Mouse (Mus musculus) liver, embryonic 11.5 days (tissue): ENCODE measurements around the gene Dph6. TPM values are rescaled to one million over a fixed set of nuclear protein-coding genes. Genes with fewer than 3 reads are reported as not detected.
A peak's percentile ranks its signal among the peaks of the same experiment; 100 is the strongest.
"Not testable (repeated sequence)": the region's sequence is repeated elsewhere in the genome, so short reads cannot be mapped to it uniquely, and the experiment has no call there.

Experiments
- ATAC-seq: fragments of 200-750 bp; cut with Nextera tagmentation; replicated peaks from 2 replicates; pipeline ENCODE4 v1.8.0; 2017; ENCODE audit warnings: moderate number of reproducible peaks, mild to moderate bottlenecking, moderate TSS enrichment, moderate library complexity; ENCODE audit not compliant: low FRiP score
- DNase-seq: peaks from one replicate; pipeline ENCODE4 v3.0.0-alpha.2; 2017; ENCODE audit warnings: low spot score
- H3K27ac ChIP-seq: fragments of 300-500 bp; sonication (generic); 2 replicates; pipeline ENCODE4 v1.5.1; 2014; ENCODE audit warnings: mild to moderate bottlenecking, low read depth, low read length, control low read depth
- H3K27me3 ChIP-seq: fragments of 300-500 bp; sonication (generic); replicated peaks from 2 replicates; pipeline ENCODE4 v1.6.1; 2014; ENCODE audit warnings: low read length, mixed read lengths; ENCODE audit not compliant: control insufficient read depth, insufficient read depth
- H3K36me3 ChIP-seq: fragments of 300-500 bp; sonication (generic); 2 replicates; pipeline ENCODE4 v1.6.1; 2014; ENCODE audit warnings: mild to moderate bottlenecking, low read length, moderate library complexity, mixed read lengths; ENCODE audit not compliant: control insufficient read depth, insufficient read depth
- H3K4me1 ChIP-seq: fragments of 300-500 bp; sonication (generic); replicated peaks from 2 replicates; pipeline ENCODE4 v1.6.1; 2014; ENCODE audit warnings: low read length, mixed read lengths; ENCODE audit not compliant: control insufficient read depth, insufficient read depth
- H3K4me2 ChIP-seq: fragments of 300-500 bp; sonication (generic); 2 replicates; pipeline ENCODE4 v1.6.1; 2014; ENCODE audit warnings: mild to moderate bottlenecking, control low read depth, moderate library complexity
- H3K4me3 ChIP-seq: fragments of 300-500 bp; sonication (generic); 2 replicates; pipeline ENCODE4 v1.5.1; 2014; ENCODE audit warnings: low read depth, low read length, control low read depth
- H3K9ac ChIP-seq: fragments of 300-500 bp; sonication (generic); 2 replicates; pipeline ENCODE4 v1.6.1; 2014; ENCODE audit warnings: low read depth, low read length, control low read depth
- H3K9me3 ChIP-seq: fragments of 300-500 bp; sonication (generic); 2 replicates; pipeline ENCODE4 v1.6.1; 2016; ENCODE audit warnings: low read length, inconsistent platforms, mixed read lengths; ENCODE audit not compliant: control insufficient read depth
- WGBS: fragments of 180-500 bp; shearing (Covaris S2); extraction: QIAGEN DNeasy Blood & Tissue Kit; methylation state at CpG from one replicate; pipeline ENCODE4 v1.1.7; 2014; 5-methylcytosine and 5-hydroxymethylcytosine counted together
- polyA plus RNA-seq: library from polyadenylated mRNA; unstranded; fragments of >200 nt; fragmentation: Nextera tagmentation; extraction: Ambion mirVana; gene quantifications from 2 replicates; pipeline ENCODE4 v1.2.1, GENCODE M21; 2014

The Dph6 gene
- polyA plus RNA-seq, 1 experiment from 2014 or later: 27.7 TPM

GRCm38 (mm10) chr2:114646240-114646639, 8.5 kb downstream of the Dph6 start:
- 92% methylated on average over 5 of the region's 5 CpGs for WGBS
- ATAC-seq (no peak), DNase-seq (no peak)
- Histone ChIP-seq H3K27me3 (no peaks in the 10 kb centered on the region), H3K4me3 (no peak overlapping the region), H3K4me2 (no peak overlapping the region), H3K4me1 (no peaks in the 10 kb centered on the region), H3K9me3 (no peaks in the 10 kb centered on the region), H3K27ac (no peak overlapping the region), H3K9ac (no peak overlapping the region), H3K36me3 (no peaks in the 10 kb centered on the region; the same call in 1 of the 2 replicates)

- H3K27me3 ChIP-seq: no peaks in the 10 kb centered on the region
- 93% methylated on average over 2 of the region's 2 CpGs for WGBS
- no peak overlapping the region for H3K9ac ChIP-seq
- no peak for DNase-seq
- no peak overlapping the region for H3K27ac ChIP-seq
- H3K4me2 ChIP-seq: no peak overlapping the region
- no peaks in the 10 kb centered on the region; the same call in 1 of the 2 replicates for H3K36me3 ChIP-seq
- H3K9me3 ChIP-seq: no peaks in the 10 kb centered on the region
- no peak overlapping the region for H3K4me3 ChIP-seq
- no peak for ATAC-seq
- no peaks in the 10 kb centered on the region for H3K4me1 ChIP-seq
Observed at GRCm38 (mm10) chr2:114643832-114644231, 10.9 kb downstream of the Dph6 start.

- ATAC-seq: peak; percentile 45
- no peak overlapping the region for H3K27ac ChIP-seq
Observed at GRCm38 (mm10) chr2:114624683-114625082, 30.1 kb downstream of the Dph6 start.

GRCm38 (mm10) chr2:114622550-114622939, 32.2 kb downstream of the Dph6 start:
- Histone ChIP-seq H3K9ac (no peak overlapping the region), H3K4me1 (no peaks in the 10 kb centered on the region; the same call in 1 of the 2 replicates), H3K36me3 (no peaks in the 10 kb centered on the region), H3K4me2 (no peak overlapping the region), H3K27me3 (no peaks in the 10 kb centered on the region), H3K9me3 (no peaks in the 10 kb centered on the region), H3K4me3 (no peak overlapping the region), H3K27ac (no peak overlapping the region)
- ATAC-seq (no peak), DNase-seq (no peak)
- WGBS: 22% methylated on average over 2 of the region's 2 CpGs

More at GRCm38 (mm10) chr2:114624683-114625082, 30.1 kb downstream of the Dph6 start:
- Histone ChIP-seq H3K4me2 (no peak overlapping the region), H3K36me3 (no peaks in the 10 kb centered on the region), H3K4me1 (no peaks in the 10 kb centered on the region; the same call in 1 of the 2 replicates), H3K9me3 (no peaks in the 10 kb centered on the region), H3K4me3 (no peak overlapping the region), H3K9ac (no peak overlapping the region), H3K27me3 (no peaks in the 10 kb centered on the region)
- no peak for DNase-seq
- WGBS: 41% methylated on average over 4 of the region's 4 CpGs

GRCm38 (mm10) chr2:114621781-114622549, 32.8 kb downstream of the Dph6 start:
- Histone ChIP-seq H3K36me3 (no peaks in the 10 kb centered on the region), H3K4me2 (no peak overlapping the region), H3K9ac (no peak overlapping the region), H3K9me3 (no peaks in the 10 kb centered on the region), H3K27me3 (no peaks in the 10 kb centered on the region), H3K27ac (no peak overlapping the region), H3K4me3 (no peak overlapping the region), H3K4me1 (no peaks in the 10 kb centered on the region; the same call in 1 of the 2 replicates)
- ATAC-seq: no peak
- 64% methylated on average over 5 of the region's 5 CpGs for WGBS
- DNase-seq: no peak

GRCm38 (mm10) chr2:114611576-114611975, 43.2 kb downstream of the Dph6 start:
- Histone ChIP-seq H3K27me3 (no peaks in the 10 kb centered on the region), H3K4me3 (no peak overlapping the region), H3K27ac (no peak overlapping the region), H3K4me2 (no peak overlapping the region), H3K4me1 (no peaks in the 10 kb centered on the region), H3K9me3 (no peaks in the 10 kb centered on the region), H3K36me3 (no peaks in the 10 kb centered on the region), H3K9ac (no peak overlapping the region)
- 71% methylated on average over 2 of the region's 2 CpGs for WGBS
- ATAC-seq (no peak), DNase-seq (no peak)

- no peaks in the 10 kb centered on the region for H3K4me1 ChIP-seq
- H3K4me2 ChIP-seq: no peak overlapping the region
- DNase-seq (no peak), ATAC-seq (peak; percentile 63; the same call in 1 of the 2 replicates)
- H3K9ac ChIP-seq: no peak overlapping the region
- no peak overlapping the region for H3K4me3 ChIP-seq
- no peaks in the 10 kb centered on the region for H3K27me3 ChIP-seq
- H3K27ac ChIP-seq: no peak overlapping the region
- H3K36me3 ChIP-seq: no peaks in the 10 kb centered on the region
- WGBS: 55% methylated on average over 2 of the region's 2 CpGs
- no peaks in the 10 kb centered on the region for H3K9me3 ChIP-seq
Observed at GRCm38 (mm10) chr2:114610110-114610509, 44.7 kb downstream of the Dph6 start.

GRCm38 (mm10) chr2:114605202-114605601, 49.6 kb downstream of the Dph6 start:
- H3K36me3 ChIP-seq, ATAC-seq, H3K4me1 ChIP-seq, H3K4me2 ChIP-seq, H3K9me3 ChIP-seq, H3K27me3 ChIP-seq, DNase-seq, H3K9ac ChIP-seq, H3K27ac ChIP-seq, H3K4me3 ChIP-seq: not testable (repeated sequence)

GRCm38 (mm10) chr2:114601174-114601573, 53.6 kb downstream of the Dph6 start:
- Histone ChIP-seq H3K9me3 (no peaks in the 10 kb centered on the region), H3K4me2 (no peak overlapping the region), H3K27ac (no peak overlapping the region), H3K27me3 (no peaks in the 10 kb centered on the region), H3K4me3 (no peak overlapping the region), H3K4me1 (no peaks in the 10 kb centered on the region), H3K36me3 (no peaks in the 10 kb centered on the region), H3K9ac (no peak overlapping the region)
- DNase-seq (no peak), ATAC-seq (no peak)
- 83% methylated on average over 3 of the region's 3 CpGs for WGBS
